Mouse (Mus musculus): ENCODE data around the gene Hoxc6.

Hoxc6 gene

DNA sequence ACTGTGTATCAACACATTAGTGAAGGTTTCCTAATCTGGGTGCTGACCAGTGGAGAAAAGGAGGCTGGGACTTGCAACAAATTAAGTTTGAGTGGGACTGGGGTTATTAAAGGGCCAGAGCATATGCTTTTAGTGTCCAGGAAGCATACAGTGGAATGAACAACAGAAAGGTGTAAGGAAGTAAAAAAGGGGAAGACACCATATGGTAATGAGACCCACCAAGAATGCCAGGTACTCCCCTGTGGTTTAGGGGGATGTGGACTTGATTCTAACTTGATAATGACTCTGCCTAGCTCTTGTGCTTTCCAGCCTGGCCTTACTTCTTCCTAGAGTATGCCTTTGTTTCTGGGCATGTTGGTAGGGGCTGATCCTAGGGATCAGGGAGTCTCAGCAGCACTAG lies 55.2 kb downstream of the Hoxc6 start:
- no peak for DNase-seq

DNA sequence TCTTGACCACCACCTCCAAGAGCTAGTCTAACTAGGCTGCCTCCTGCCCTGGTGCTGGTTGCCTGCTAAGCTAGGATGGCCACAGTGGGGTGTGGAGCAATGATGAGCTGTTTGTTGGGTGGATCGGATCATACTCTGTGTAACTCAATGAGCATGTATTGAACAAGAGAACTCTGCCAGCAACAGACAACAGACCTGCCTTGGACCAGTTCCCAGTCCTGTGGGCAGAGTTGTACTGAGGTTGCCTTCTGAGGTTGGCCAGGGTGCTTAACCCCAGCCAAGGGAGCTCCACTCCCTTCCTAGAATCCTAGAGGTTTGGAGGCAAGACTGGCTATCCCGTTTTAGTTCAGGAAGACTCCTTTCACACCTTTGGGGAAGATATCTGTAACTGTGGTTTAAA lies 58.3 kb downstream of the Hoxc6 start:
- no peak for DNase-seq

DNA sequence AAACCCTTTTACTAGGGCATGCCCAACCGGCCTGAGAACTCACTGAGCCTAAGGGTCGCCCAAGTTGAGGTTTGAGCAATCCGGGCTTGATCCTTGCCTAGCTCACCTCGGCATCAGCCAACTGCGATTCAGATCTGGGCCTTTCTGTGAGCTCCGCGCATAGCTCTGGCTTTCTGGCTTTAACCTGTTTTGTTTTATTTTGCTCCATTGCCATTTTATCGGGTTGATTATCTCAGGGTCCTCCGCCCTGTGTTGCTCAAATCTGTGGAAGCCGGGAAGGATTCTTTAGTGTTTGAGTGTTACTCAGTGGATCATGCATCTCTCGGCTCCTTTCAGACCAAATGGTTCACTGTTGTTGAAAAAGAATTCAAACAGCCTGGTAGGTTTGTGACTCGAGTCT lies 60.7 kb downstream of the Hoxc6 start:
- no peak for DNase-seq

DNA sequence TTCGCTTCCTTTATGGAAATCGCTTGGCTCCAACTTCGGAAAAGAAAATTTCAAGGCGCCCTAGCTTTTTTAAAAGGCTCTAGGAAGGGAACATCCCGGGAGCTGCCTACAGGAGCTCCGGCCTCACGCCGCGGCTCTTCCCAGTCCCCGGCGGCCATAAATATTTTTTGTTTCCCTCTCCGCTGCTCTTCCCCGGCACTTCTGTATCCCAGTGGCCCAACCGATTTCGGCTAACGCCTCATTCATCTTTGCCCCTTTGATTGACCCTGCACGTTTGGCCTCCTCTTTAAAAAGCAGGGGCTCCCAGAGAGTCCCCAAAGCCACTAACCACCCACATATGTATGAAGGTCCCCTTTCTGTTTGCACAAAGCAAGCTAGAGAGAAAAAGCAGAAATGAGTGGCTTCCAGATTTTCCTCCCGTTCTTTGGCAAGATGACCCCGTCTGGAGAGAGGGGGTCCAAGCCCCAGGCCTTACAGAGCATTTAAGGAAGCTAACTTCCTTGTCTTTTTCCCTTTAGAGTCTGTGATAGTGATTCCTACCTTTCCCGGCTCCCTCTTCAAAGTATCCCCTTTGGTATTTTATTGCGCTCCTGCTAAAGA lies 61.4 kb downstream of the Hoxc6 start:
- DNase-seq, result no peak

DNA sequence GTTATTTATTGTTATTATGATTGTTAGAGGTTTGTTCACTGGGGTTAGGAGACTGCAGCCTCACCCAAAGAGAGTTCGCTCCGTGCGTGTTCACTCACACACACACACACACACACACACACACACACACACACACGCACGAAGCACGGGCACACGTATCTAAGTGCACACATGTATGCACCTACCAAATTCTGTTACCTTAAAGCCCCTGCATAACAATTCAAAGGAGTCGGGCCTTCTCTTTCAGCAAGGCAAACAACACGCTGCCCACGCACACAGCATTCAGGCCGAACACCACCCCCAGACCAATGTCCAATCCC lies 61.9 kb downstream of the Hoxc6 start:
- no peak for DNase-seq

GRCm38 (mm10) chr15:103060341-103061130 lies 62.5 kb downstream of the Hoxc6 start:
- no peak for DNase-seq

GRCm38 (mm10) chr15:103061131-103061825 lies 63.2 kb downstream of the Hoxc6 start:
- no peak for DNase-seq
